Mouse (Mus musculus): ENCODE data around the gene Bik.

DNA sequence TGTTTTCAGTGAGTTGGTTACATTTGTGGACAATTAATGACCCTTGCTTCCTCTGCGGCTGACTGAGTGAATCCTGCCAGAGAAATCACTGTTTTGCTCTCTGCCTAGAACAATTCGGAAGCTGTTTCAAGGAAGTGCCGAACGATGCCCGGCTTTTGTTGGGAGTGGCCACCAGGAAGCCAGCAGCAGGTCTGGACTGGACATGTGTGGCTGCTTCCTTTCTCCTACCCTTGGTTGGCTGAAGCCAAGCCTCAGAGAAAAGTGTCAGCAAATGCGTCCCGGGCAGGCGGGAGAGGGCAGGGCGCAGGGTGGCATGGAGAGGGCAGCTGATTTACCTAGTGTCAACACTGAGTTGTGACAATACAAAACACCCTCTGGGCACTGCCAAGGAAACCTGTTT lies 3.6 kb downstream of the Bik start:
- no peak for TF ChIP-seq CTCF (IDR thresholded peaks at IDR 0.05; ENCODE audit: low read depth)
- TF ChIP-seq EP300 (IDR thresholded peaks at IDR 0.05; ENCODE audit: low read depth), result no peak
